Mouse (Mus musculus) A20 (cell line): ENCODE results near the gene Itgb1bp2.
A peak's percentile ranks its signal among the peaks of the same experiment; 100 is the strongest.

Source experiments
- DNase-seq: peaks from one replicate; pipeline ENCODE4 v3.0.0-alpha.2; 2011; ENCODE audit warnings: low read depth, low spot score

Itgb1bp2 gene

DNA sequence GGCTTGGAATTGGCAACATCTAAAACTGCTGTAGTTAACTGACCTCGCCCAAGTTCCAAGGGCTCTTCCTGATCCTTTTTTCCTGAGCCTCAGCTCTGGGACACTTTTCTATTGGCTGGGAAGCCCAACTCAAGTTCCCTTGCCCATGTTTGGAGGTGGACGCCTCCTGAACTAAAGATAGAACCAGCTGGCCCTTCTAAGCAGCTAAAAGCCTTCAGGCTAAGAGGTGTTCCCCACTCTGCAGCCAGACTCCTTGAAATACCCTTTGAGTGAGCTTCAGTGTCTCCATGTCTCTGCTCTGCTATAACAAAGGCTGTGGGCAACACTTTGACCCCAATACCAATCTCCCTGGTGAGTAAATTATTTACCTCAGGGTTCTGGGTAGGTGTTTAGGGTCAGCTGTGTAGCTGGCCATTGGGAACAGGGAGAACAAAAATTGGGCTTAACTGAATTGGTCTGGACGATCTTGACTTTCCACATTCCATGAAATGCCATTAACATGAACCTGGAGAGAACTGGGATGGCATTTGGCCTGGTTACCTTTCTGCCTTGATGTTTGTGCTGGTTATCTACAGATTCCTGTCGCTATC lies at the start of gene Itgb1bp2:
Itgb1bp2 (plus strand) TSS at position 203 of the 590 bp plus-strand sequence.
- DNase-seq, result no peak

DNA sequence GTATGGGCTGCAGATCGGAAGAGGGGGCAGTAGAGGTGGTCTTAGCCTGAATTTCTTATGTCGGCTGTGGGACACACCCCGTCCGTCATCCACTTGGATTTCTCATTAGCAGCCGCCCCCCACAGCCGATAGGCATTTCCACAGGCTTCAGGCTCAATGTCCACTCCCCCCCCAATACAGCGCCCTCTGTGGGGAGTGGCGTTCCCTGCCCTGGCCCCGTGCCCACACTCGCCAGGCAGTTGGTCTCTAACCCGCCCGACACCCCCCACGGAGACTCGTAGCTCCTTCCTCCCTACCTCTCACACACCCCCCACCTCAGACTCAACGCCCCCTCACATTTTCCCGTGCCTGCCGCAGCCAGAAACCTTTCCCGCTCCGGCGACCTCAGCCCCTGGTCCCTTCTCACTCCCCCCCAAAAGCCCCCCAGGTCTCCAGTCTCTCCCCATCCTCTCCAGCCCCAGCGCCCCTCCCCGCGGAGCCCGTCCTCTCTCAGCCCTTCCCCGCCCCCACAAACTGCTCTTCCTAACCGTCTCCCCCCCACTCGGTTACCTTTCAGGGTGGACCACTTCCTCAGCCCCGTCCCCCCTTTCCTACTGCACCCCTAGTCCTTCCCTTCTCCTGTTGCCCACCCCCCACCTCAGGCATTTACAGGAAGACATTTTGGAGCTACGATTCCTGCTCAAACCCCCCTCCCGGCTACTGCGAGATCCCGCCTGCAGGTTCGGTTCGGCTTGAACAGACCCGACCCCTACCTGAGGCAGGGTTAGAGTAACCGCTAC lies 29.8 kb upstream of the Itgb1bp2 start:
- peak; percentile 47 for DNase-seq

DNA sequence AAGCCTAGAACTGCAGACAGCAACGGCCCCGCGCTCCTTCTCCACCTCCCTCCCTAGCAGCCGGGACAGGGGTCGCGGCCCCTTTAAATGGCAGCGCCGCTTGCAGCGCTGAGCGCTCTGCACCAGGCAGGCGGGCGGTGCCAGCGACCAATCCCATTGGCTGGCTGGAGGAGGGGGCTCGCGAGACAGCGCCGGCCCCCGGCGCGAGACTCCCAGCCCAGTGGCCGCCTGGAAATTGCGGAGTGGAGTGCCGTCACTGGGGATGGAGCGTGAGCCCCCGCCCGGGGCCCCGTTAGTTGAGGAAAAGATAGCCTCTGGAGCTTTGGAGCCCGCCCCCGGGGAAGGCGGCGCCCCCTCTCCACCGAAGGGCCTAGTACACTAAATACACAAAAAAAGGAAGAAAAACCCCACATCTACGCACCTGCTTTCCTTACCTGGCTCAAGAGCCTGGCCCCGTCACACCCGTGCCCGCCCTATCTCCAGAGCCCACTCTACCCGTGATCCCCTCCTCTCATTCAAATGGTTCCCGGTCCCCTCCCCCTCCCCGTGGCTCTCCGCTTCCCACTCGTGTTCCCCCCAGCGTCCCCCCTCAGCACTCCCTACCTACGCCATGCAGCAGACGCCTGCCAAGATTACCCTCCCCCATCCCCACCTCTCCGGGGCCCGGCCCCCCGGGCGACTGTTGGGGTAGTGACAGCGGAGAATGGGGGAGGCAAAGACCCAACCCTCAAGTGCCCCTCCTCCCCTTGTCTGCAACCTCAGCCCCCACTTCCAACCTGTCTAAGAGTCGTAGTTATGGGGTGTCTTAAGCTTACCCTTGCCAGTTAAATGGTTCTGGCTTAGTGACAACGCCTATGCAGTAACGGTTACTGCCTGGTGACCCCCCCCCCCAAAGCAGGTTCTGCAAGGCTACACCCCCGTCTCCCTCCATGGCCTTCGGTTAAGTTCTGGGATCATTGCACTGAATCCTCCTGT lies 28.9 kb upstream of the Itgb1bp2 start:
- peak; percentile 88 for DNase-seq

DNA sequence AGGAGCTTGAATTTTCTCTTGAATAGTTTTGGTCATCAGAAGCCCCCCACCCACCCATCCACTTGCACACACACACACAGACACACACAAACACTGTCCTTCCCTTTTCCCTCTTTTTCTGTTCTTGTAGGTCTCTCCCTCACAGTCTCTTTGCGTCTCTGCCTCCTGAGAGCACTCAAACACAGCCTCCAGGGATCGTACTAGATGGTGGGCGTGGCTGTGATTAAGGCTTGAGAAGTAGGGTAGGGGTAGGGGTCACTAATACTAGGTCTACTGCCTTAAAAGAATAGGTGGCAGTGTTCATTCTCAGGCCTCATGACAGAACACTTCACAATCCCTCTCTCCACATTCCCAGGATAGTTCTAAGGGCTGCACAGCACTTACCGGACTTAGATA lies 28.2 kb upstream of the Itgb1bp2 start, which contains the start of gene Zmym3:
Zmym3 (minus strand) TSS at position 150 of the 396 bp plus-strand sequence.
- DNase-seq, result no peak

DNA sequence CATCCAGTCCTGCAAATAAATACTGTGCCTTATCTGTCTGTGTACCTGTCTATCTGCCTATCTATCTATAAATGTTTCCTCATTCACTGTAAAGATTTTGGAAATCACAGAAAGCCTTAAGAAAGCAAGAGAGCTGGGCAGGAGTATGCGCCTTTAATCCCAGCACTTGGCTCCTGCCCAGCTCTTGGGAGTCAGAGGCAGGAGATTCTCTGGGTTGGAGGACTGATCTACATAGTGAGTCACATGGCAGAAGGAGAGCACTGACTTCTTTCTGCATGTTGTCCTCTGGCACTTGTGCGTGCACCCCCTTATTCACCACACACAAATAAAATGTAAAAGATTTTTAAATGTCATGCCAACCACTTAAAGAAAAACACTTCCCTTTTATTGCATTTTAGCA lies 25.4 kb upstream of the Itgb1bp2 start:
- no peak for DNase-seq

DNA sequence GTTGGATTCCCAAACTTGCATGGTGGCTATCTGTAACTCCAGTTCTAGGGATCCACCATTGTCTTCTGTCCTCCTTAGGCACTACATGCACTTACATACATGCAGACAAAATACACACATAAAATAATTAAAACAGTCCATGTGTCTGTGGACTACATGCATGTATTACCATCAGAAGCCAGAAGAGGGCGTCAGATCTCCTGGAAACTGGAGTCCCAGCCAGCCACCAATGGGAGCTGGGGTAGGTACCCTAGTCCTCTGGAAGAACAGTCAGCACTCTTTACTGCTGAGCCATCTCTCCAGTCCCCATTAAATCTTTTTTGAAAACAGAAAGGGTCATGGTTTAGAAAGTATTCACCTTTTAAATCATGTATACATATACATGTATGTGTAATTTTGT lies 21.1 kb upstream of the Itgb1bp2 start:
- peak; percentile 67 for DNase-seq

DNA sequence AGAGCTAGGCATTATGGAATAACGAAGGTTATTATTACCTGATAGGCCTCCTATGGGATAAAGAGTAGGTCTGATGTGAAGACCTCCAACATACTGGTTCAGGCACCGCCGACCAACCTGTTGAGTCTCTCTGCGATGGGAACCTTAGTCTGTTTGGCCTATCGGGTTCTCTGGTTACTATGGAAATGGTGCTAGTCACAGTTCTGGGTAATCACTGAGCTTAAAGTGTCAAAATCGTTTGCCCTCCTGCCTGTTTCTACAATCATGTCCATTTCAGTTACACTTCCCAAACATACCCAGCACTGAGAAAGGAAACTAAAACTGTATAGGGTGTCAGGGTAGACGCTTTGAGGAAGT lies 20.1 kb upstream of the Itgb1bp2 start:
- DNase-seq, result no peak

DNA sequence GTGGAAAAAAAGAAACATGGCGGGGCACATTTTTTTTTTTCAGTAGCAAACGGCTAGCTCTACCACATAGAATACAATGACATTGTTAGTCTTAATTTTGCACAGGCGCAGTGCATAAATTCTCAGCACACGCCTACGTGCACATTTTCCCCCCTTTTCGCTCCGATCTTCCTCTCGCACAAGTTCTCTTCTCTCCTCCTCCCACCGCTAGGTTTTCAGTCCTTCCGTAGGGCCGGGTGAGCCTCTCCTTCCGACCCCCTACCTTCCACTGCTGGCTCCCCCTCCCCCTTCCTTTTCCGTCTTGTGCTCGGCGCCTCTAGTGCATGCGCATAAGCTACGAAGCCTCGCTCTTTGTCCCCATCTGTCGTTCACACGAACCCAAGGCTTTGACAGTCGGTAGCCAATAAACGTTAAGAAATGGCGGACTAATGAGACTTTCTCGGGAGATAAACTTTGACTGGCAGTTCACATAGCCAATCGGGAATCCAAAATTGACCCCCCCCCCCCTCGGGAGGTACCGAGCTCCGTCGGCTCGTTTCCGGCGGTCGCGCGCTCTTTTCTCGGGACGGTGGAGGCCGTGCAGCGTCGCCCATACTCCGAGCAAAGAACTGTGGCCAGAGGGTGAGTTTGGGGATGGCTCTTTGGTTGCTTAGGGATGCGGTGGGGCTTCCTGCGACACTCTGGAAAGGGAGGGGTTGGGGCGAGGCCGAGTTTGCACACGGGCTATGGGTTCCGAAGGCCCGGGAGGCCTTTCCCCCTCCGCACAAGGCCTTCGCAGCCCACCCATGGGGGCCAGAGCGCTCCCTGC lies 19.5 kb upstream of the Itgb1bp2 start, which contains the start of gene Nono:
Nono (plus strand) TSS at position 177 of the 808 bp plus-strand sequence.
- peak; percentile 94 for DNase-seq

DNA sequence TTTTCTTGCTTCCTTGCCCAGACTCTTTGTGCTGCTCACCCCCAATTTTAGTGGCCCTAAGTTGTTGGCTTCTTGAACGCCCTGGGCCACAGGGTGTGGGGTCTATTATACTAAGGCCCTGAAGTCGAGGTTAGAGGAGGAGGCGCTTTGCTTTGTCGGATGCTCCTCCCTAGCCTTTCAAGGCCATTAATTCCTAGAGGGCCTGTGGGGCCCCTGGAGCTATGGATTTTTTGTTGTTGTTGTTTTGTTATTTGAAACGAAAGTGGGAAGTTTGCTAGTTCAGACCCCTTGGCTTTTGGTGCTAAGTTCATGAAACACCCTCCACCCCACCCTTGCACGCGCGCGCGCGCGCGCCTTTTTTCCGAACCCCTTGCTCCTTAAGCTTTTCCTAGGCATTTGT lies 18.9 kb upstream of the Itgb1bp2 start:
- DNase-seq, result no peak

DNA sequence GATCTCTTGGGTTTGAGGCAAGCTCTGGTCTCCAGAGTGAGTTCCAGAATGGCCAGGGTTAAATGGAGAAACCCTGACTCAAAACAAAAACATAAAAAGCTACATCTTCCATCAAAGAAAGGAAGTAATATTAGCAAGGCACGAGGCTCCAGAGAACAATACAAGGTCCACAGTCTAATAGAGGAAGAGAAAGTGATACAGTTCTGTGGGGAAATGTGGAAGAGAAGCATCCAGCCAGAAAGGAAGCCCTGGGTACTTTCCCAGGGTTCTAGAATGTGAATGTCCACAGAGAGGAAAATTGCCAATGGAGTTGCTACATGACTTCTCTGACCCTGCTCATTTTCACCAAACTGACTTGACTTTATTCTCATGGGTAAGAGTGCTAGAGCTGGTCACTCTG lies 2.3 kb downstream of the Itgb1bp2 start:
- DNase-seq, result peak; percentile 14

DNA sequence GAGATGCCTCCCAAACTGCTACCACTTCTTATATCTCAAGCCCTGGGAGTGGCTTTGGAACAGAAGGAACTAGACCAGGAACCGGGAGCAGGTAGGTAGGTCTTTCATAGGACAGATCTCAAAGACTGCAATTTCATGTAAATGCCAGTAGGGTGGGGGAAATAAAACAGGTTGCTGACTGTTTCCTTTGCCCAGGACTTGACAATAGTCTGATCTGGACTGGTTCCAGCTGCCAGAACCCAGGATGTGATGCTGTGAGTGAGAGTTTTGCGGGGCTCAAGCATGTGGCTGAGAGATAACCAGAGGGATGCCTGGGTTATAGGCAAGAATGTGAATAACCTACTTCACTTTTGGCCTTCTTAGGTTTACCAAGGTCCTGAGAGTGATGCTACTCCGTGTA lies 2.7 kb downstream of the Itgb1bp2 start:
- DNase-seq, result no peak

DNA sequence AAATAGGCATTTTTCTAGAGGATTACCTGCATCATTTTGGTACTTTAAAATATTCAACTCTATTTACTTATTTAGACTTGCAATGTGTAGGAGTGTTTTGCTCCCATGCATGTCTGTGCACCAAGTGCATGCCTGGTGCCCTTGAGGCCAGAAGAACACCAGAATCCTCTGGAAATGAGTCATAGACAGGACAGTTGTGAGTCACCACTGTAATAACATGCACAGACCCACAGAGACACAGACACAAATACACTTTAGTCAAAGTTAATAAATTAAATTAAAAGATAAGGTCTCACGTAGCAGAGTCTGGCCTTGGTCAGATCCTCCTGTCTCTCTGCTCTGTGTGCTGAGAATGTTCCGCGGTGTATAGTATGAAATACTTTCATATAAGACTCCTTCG lies 23.3 kb downstream of the Itgb1bp2 start:
- DNase-seq, result no peak

DNA sequence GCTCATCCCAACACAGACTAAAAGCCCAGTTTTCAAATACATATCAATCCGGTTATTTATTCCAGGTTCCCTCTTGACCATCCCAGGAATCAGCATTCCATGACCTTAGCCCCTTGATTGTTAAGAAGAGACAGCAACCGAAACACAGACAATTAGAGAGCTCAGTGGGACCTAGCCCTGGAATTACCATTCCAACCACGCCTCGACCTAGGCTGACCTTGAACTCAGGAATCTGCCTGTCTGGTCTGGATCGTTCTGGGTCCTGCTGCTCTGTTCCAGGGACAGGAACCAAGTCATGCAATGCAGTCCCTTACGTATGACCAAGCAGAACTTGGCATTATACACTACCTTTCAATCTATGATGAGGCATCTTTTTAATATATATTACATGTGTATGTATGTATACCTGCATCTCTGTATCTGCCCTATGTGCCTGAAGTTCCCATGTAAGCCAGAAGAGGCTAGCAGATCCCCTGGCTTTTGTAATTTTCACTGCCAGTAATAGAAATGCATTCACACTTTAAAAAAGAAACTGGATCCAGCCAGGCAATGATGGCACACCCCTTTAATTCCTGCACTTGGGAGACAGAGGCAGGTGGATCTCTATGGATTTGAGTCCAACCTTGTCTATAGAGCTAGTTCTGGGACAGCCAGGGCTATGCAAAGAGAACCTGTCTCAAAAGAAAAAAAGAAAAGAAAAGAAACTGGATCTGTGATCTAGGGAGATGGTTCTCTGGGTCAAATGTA lies 32.9 kb downstream of the Itgb1bp2 start:
- no peak for DNase-seq

DNA sequence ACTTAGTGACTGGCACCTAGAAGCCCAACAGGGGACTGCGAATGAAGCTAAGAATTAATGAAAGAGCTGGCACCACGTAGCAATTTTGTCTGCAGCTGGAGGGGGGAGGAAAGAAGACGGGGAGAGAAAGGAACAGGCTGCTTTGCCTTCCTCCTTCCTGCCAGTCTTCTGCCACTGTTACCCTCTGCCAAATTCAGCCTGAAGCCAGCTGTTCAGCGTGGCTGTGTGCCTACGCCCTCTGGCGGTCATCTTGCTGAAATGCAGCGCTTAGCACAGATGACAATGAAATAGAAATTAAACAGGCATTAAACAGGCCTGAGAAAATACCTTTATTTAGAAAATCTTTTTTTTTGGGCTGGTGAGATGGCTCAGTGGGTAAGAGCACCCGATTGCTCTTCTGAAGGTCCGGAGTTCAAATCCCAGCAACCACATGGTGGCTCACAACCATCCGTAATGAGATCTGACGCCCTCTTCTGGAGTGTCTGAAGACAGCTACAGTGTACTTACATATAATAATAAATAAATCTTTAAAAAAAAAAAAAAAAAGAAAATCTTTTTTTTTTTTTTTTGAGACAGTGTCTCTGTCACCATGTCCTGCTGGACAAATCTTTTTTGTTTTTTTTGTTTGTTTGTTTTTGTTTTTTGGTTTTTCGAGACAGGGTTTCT lies 37.7 kb downstream of the Itgb1bp2 start:
- DNase-seq, result peak; percentile 60
